11 mouse cellular contexts compared by ENCODE assay signal in the genomic region with DNA sequence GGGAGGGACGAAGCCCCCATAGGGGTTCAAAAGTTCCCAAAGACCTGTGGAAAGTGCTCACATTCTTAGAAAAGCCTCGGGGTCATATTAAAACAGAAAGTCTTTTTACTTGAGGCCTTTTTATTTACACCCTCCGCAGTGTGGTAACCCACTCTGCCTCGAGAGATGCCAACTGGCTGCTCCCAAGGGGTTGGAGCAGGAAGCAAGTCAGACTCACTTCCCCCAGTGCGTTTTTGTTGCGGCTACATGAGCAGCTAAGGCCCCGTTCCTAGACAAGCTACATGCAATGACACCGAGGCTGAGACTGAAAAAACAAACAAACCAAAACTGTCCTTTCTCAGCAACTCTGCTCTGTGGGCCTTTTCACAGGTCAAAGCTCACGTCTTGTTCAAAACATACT. TPM values are rescaled to one million over a fixed set of nuclear protein-coding genes. Genes with fewer than 3 reads are reported as not detected.
A peak's percentile ranks its signal among the peaks of the same experiment; 100 is the strongest.
DNase-seq lines count a peak whose midpoint lies in the region; ATAC-seq lines count a peak whose summit lies in the region.
"Had no signal": no experiment of that assay in that cellular context is flagged by ENCODE, and none has a peak within 500 bp of the region (broad histone marks: within the 10 kb centered on the region; RNA-seq: fewer than 3 reads in every experiment).

No protein-coding gene starts in this region.

- H3K36me3 ChIP-seq in kidney, embryonic 15.5 days = no peaks in the 10 kb centered on the region
- H3K36me3 ChIP-seq: hindbrain, embryonic 15.5 days; midbrain, embryonic 12.5 days had no signal

- H3K4me3 ChIP-seq in kidney, embryonic 15.5 days (replicated peaks) = no peak overlapping the region
- no peak overlapping the region for H3K4me3 ChIP-seq in brown adipose tissue, adult 24 weeks (ENCODE audit: insufficient read depth, low read depth, low read length)
- H3K4me3 ChIP-seq: hindbrain, embryonic 15.5 days; midbrain, embryonic 12.5 days had no signal

- no peak overlapping the region for H3K4me2 ChIP-seq in kidney, embryonic 15.5 days
- H3K4me2 ChIP-seq: hindbrain, embryonic 15.5 days; midbrain, embryonic 12.5 days had no signal

- no peak overlapping the region for H3K9ac ChIP-seq in kidney, embryonic 15.5 days
- H3K9ac ChIP-seq: hindbrain, embryonic 15.5 days; midbrain, embryonic 12.5 days had no signal

- no peak for ATAC-seq in kidney, embryonic 15.5 days (replicated peaks; ENCODE audit: low FRiP score)
- ATAC-seq in megakaryocyte, adult 5-6 weeks (ENCODE audit: poor library complexity, severe bottlenecking) = peak; percentile 56
- no peak for ATAC-seq in erythroblast, adult 5-6 weeks (replicated peaks; ENCODE audit: low FRiP score, poor library complexity, severe bottlenecking)
- ATAC-seq: Patski had no signal

- H3K27ac ChIP-seq in kidney, embryonic 15.5 days = peak overlapping the region; percentile 72
- H3K27ac ChIP-seq in brown adipose tissue, adult 24 weeks (replicated peaks; ENCODE audit: low read depth, low read length) = peak overlapping the region; percentile 71
- H3K27ac ChIP-seq: hindbrain, embryonic 15.5 days; midbrain, embryonic 12.5 days had no signal

- DNase-seq in kidney, adult 18-20 months = no peak
- DNase-seq in CD8-positive naive resting alpha-beta T cell, adult 2 months (ENCODE audit: low read depth in 2 of 2, low spot score in 2 of 2) = peak; percentile 33 to 53
- DNase-seq in left cerebral cortex, adult 11 months (ENCODE audit: low spot score) = no peak
- DNase-seq in cerebellum, postnatal 10 days = no peak

- peaks cover 11% of the 10 kb centered on the region for H3K27me3 ChIP-seq in kidney, embryonic 15.5 days
- H3K27me3 ChIP-seq: hindbrain, embryonic 15.5 days; midbrain, embryonic 12.5 days; Patski had no signal

- peaks cover 22% of the 10 kb centered on the region for H3K4me1 ChIP-seq in kidney, embryonic 15.5 days
- H3K4me1 ChIP-seq in brown adipose tissue, adult 24 weeks (ENCODE audit: control insufficient read depth, insufficient read depth, insufficient read length, low read length) = peaks cover 10% of the 10 kb centered on the region

- H3K9me3 ChIP-seq in kidney, embryonic 15.5 days (replicated peaks) = no peaks in the 10 kb centered on the region
- H3K9me3 ChIP-seq: hindbrain, embryonic 15.5 days; midbrain, embryonic 12.5 days had no signal

- 33% methylated on average over 9 of the region's 9 CpGs for WGBS in kidney, embryonic 15.5 days

RNA-seq across cellular contexts. Expression of a gene that starts 8.4 kb away (rescaled TPM):
- polyA plus RNA-seq in kidney, embryonic 15.5 days (2015; fragmentation: Nextera tagmentation; extraction: Ambion mirVana) = 52.0 and 55.9 TPM in 2 replicates
- polyA plus RNA-seq in brown adipose tissue, adult 24 weeks (2012; ENCODE audit: insufficient read depth, insufficient read length, missing spikeins) = 15.4 and 22.0 TPM in 2 replicates
- 63.2 and 67.5 TPM in 2 replicates for total RNA-seq in megakaryocyte, adult 5-6 weeks (2015)
- total RNA-seq in megakaryocyte, adult 5-6 weeks (2017) = 47.0 and 49.0 TPM in 2 replicates
- 6.7 and 13.3 TPM in 2 replicates for total RNA-seq in erythroblast, adult 5-6 weeks (2015; ENCODE audit: low replicate concordance)
- total RNA-seq in erythroblast, adult 5-6 weeks (2017; ENCODE audit: low replicate concordance) = 3.9 and 6.4 TPM in 2 replicates

RNA-seq across cellular contexts. Expression of a gene that starts 53.5 kb away (rescaled TPM):
- polyA plus RNA-seq in kidney, embryonic 15.5 days (2015; fragmentation: Nextera tagmentation; extraction: Ambion mirVana) = 58.5 and 62.2 TPM in 2 replicates
- polyA plus RNA-seq in brown adipose tissue, adult 24 weeks (2012; ENCODE audit: insufficient read depth, insufficient read length, missing spikeins) = 18.2 and 19.6 TPM in 2 replicates
- 66.2 and 67.3 TPM in 2 replicates for total RNA-seq in megakaryocyte, adult 5-6 weeks (2015)
- total RNA-seq in megakaryocyte, adult 5-6 weeks (2017) = 73.9 and 78.5 TPM in 2 replicates
- total RNA-seq in erythroblast, adult 5-6 weeks (2015; ENCODE audit: low replicate concordance) = 81.7 and 93.6 TPM in 2 replicates
- 133 and 147 TPM in 2 replicates for total RNA-seq in erythroblast, adult 5-6 weeks (2017; ENCODE audit: low replicate concordance)

RNA-seq across cellular contexts. Expression of a gene that starts 59.1 kb away (rescaled TPM):
- 35.6 and 35.8 TPM in 2 replicates for polyA plus RNA-seq in kidney, embryonic 15.5 days (2015; fragmentation: Nextera tagmentation; extraction: Ambion mirVana)
- polyA plus RNA-seq in brown adipose tissue, adult 24 weeks (2012; ENCODE audit: insufficient read depth, insufficient read length, missing spikeins) = 71.4 and 79.6 TPM in 2 replicates
- total RNA-seq in megakaryocyte, adult 5-6 weeks (2015) = 102 and 112 TPM in 2 replicates
- total RNA-seq in megakaryocyte, adult 5-6 weeks (2017) = 83.4 and 89.7 TPM in 2 replicates
- total RNA-seq in erythroblast, adult 5-6 weeks (2015; ENCODE audit: low replicate concordance) = 20.8 and 23.6 TPM in 2 replicates
- 11.2 and 12.0 TPM in 2 replicates for total RNA-seq in erythroblast, adult 5-6 weeks (2017; ENCODE audit: low replicate concordance)

Comparison
In these comparisons a context has a peak if more than half of its experiments do, and no peak if none do; other contexts are left out.
1. DNase-seq: peak in CD8-positive naive resting alpha-beta T cell, adult 2 months (2 of 2); none in kidney, adult 18-20 months (single experiment), left cerebral cortex, adult 11 months (single experiment) and cerebellum, postnatal 10 days (0 of 2).